Mouse (Mus musculus): ENCODE data around the gene Vmn1r117.
"Not testable (repeated sequence)": the region's sequence is repeated elsewhere in the genome, so short reads cannot be mapped to it uniquely, and the experiment has no call there.

The Vmn1r117 gene

DNA sequence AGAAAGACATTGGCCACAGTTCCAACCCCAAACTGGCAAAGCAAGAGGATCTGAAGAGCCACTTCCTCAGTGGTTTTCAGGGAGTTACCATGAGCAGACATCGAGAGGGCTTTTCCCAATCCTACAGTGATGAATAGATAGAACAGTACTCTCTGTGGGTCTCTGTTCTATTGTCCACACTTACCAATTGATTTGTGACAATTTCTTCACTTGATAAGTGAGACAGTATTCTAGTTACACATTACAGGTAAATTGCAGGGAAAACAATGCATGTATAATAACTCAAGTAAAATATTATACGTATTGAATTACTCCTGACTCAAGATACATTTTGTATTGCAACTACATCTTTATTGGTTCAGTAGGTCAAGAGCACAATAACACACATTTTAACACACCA is at the start of gene Vmn1r117:
Gene Vmn1r117, minus strand, starts transcription at position 101 of the 400 bp plus-strand sequence.
- in situ Hi-C loops (cut with MboI; ENCODE audit: unreplicated experiment in 2 of 2), result not testable (repeated sequence)

DNA sequence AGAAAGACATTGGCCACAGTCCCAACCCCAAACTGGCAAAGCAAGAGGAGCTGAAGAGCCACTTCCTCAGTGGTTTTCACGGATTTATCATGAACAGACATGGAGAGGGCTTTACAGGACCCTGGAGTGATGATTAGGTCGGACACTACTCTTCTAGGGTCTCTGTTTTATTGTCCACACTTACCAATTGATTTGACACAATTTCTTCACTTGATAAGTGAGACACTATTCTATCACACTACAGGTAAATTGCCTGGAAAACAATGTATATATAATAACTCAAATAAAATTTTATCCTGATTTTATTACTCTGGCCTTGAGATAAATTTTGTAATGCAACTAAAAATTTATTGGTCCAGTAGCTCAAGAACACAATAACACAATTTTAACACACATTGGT is 28.3 kb upstream of the Vmn1r117 start, which contains the start of gene Vmn1r118:
Gene Vmn1r118, minus strand, starts transcription at position 101 of the 400 bp plus-strand sequence.
- in situ Hi-C loops (cut with MboI; ENCODE audit: unreplicated experiment in 2 of 2), result not testable (repeated sequence)

DNA sequence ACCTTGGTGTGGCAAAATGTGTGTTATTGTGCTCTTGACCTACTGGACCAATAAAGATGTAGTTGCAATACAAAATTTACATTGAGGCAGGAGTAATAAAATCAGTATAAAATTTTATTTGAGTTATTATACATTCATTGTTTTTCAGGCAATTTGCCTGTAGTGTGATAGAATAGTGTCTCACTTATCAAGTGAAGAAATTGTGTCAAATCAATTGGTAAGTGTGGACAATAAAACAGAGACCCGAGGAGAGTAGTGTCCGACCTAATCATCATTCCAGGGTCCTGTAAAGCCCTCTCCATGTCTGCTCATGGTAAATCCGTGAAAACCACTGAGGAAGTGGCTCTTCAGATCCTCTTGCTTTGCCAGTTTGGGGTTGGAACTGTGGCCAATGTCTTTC is 12.0 kb downstream of the Vmn1r117 start, which contains the start of gene Vmn1r116:
Gene Vmn1r116, plus strand, starts transcription at position 301 of the 400 bp plus-strand sequence.
- in situ Hi-C loops (cut with MboI; ENCODE audit: unreplicated experiment in 2 of 2), result not testable (repeated sequence)

DNA sequence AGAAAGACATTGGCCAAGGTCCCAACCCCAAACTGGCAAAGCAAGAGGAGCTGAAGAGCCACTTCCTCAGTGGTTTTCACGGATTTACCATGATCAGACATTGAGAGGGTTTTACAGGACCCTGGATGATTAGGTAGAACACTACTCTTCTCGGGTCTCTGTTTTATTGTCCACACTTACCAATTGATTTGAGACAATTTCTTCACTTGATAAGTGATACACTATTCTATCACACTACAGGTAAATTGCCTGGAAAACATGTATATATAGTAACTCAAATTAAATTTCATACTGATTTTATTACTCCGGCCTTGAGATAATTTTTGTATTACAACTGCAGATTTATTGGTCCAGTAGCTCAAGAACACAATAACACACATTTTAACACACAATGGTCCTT is 39.0 kb downstream of the Vmn1r117 start, which contains the start of gene Vmn1r115:
Gene Vmn1r115, minus strand, starts transcription at position 101 of the 400 bp plus-strand sequence.
- in situ Hi-C loops (cut with MboI; ENCODE audit: unreplicated experiment in 2 of 2), result not testable (repeated sequence)
